Mouse (Mus musculus) kidney, embryonic 16.5 days (tissue): ENCODE measurements around the gene Sema4f. TPM values are rescaled to one million over a fixed set of nuclear protein-coding genes. Genes with fewer than 3 reads are reported as not detected.

Experiments
- ATAC-seq: fragments of 200-750 bp; cut with Nextera tagmentation; 2 replicates; pipeline ENCODE4 v1.8.0; 2017; ENCODE audit warnings: moderate TSS enrichment; ENCODE audit not compliant: low FRiP score, low TSS enrichment
- H3K27ac ChIP-seq: fragments of 300-500 bp; sonication (generic); 2 replicates; pipeline ENCODE4 v1.5.1; 2014; ENCODE audit warnings: low read length
- H3K27me3 ChIP-seq: fragments of 300-500 bp; sonication (generic); 2 replicates; pipeline ENCODE4 v1.6.1; 2014; ENCODE audit warnings: low read length, control low read depth, mixed read lengths; ENCODE audit not compliant: insufficient read depth
- H3K36me3 ChIP-seq: fragments of 300-500 bp; sonication (generic); 2 replicates; pipeline ENCODE4 v1.6.1; 2014; ENCODE audit warnings: low read length, control low read depth, mixed read lengths; ENCODE audit not compliant: insufficient read depth
- H3K4me1 ChIP-seq: fragments of 300-500 bp; sonication (generic); 2 replicates; pipeline ENCODE4 v1.6.1; 2014; ENCODE audit warnings: low read length, control low read depth, mixed read lengths; ENCODE audit not compliant: insufficient read depth
- H3K4me2 ChIP-seq: fragments of 300-500 bp; sonication (generic); replicated peaks from 2 replicates; pipeline ENCODE4 v1.6.1; 2014; ENCODE audit warnings: low read depth, low read length
- H3K4me3 ChIP-seq: fragments of 300-500 bp; sonication (generic); 2 replicates; pipeline ENCODE4 v1.5.1; 2014; ENCODE audit warnings: mild to moderate bottlenecking, low read length
- H3K9ac ChIP-seq: fragments of 300-500 bp; sonication (generic); replicated peaks from 2 replicates; pipeline ENCODE4 v1.6.1; 2014; ENCODE audit warnings: low read length
- H3K9me3 ChIP-seq: fragments of 300-500 bp; sonication (generic); 2 replicates; pipeline ENCODE4 v1.6.1; 2016; ENCODE audit warnings: low read length, control low read depth
- WGBS: fragments of 180-500 bp; shearing (Covaris S2); extraction: QIAGEN DNeasy Blood & Tissue Kit; methylation state at CpG from one replicate; pipeline ENCODE4 v1.1.7; 2014; 5-methylcytosine and 5-hydroxymethylcytosine counted together
- polyA plus RNA-seq: library from polyadenylated mRNA; unstranded; fragments of >200 nt; fragmentation: Nextera tagmentation; extraction: Ambion mirVana; gene quantifications from 2 replicates; pipeline ENCODE4 v1.2.1, GENCODE M21; 2015

Gene Sema4f
- polyA plus RNA-seq, 1 experiment from 2014 or later = 1.6 TPM

DNA sequence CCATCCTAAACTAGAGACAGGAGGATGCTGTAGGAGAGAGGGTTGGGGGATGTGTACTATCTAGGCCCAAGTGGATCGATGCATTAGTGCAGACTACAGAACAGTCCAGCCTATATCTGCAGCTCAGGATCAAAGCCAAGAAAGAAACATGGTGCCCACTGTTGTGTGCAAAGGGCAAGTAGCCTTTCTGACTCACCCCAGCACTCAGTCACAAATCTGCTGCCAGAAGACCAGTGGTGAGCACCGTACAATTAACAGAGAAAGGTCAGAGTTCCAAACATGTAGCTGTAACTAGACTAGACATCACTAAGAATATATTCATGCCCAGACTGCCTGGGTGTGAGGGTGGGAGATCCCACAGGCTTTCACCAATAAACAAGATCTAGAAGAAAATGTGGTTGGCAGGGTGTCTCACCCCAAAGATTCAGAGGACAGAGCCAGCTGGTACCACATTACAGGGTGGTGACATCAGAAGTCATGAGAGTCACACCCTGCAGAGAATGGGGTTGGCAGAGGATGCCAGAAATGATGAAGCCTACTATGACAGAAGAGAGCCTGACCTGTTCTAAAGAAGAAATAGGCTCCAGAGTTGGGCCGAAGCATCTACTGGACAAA is 4.8 kb downstream of the Sema4f start:
- Histone ChIP-seq H3K27ac (no peak overlapping the region), H3K27me3 (peaks cover 8% of the 10 kb centered on the region; the same call in 1 of the 2 replicates), H3K9ac (no peak overlapping the region), H3K4me3 (no peak overlapping the region), H3K9me3 (no peaks in the 10 kb centered on the region), H3K4me2 (no peak overlapping the region), H3K36me3 (no peaks in the 10 kb centered on the region), H3K4me1 (peaks cover 6% of the 10 kb centered on the region; the same call in 1 of the 2 replicates)
- 85% methylated on average over 3 of the region's 3 CpGs for WGBS
- no peak for ATAC-seq

DNA sequence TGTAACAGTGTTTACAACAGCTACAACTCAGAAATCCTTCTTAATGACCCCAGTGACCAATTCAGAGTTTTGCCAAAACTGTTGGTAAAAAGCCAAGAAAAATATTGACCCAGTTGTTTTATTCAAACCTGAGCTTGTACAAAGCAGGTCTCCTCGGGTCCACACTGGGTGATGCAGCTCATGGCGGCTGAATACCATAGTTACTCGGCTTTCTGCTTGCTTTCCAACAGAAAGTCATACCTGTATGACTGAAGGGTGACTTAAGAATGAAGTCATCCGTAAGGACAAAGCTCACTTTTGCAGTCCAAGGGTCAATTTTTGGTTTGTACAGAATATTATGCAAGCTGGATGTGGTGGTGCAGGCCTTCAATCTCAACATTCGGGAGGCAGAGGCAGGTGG is 12.0 kb downstream of the Sema4f start:
- 70% methylated on average over 5 of the region's 5 CpGs for WGBS
- no peak overlapping the region for H3K4me2 ChIP-seq
- H3K27me3 ChIP-seq = no peaks in the 10 kb centered on the region
- H3K36me3 ChIP-seq = no peaks in the 10 kb centered on the region
- H3K9ac ChIP-seq = no peak overlapping the region
- no peak overlapping the region for H3K4me3 ChIP-seq
- no peaks in the 10 kb centered on the region for H3K9me3 ChIP-seq
- ATAC-seq = no peak
- no peak overlapping the region for H3K27ac ChIP-seq
- no peaks in the 10 kb centered on the region for H3K4me1 ChIP-seq

DNA sequence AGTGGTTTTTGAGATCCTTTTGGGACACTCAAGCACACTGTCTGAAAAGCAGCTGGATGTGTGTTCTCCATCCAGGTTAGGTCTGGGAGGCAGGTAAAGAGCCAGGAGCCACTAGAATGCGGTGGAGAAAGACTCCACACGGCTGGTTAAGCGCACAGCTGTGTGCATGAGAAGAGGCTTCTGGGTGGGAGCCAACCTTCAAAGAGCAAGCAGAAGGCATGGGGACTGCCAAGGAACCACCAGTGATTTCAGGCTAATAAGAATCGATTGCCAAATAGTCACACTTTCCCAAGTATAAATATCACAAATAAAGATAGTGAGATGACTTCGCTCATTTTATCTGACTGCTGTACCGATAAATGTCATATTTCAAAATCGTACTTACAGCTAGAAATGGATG is 13.0 kb downstream of the Sema4f start:
- Histone ChIP-seq H3K4me3 (no peak overlapping the region), H3K27me3 (no peaks in the 10 kb centered on the region), H3K4me2 (no peak overlapping the region), H3K9me3 (no peaks in the 10 kb centered on the region), H3K9ac (no peak overlapping the region), H3K27ac (no peak overlapping the region), H3K36me3 (no peaks in the 10 kb centered on the region), H3K4me1 (no peaks in the 10 kb centered on the region)
- 87% methylated on average over 7 of the region's 7 CpGs for WGBS
- ATAC-seq = no peak

DNA sequence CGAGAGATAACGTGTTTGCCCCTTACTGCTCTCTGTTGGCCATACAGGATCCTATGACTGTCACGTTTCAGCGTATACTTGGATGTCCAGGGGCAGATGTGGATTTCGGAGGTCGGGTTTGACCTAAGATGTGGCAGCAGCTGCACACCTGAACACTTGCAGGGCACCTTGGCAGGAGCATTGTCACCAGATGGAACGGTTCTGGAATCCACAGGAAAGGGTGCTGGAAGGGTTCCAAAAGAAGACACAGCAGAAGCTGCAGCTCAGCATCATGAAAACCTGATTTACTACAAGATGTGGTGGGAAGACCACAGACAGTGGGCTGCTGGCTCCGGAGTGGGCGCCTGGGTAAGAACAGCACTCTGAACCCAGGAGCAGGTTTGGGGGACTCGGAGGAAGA is 13.5 kb downstream of the Sema4f start:
- WGBS = 82% methylated on average over 10 of the region's 10 CpGs

DNA sequence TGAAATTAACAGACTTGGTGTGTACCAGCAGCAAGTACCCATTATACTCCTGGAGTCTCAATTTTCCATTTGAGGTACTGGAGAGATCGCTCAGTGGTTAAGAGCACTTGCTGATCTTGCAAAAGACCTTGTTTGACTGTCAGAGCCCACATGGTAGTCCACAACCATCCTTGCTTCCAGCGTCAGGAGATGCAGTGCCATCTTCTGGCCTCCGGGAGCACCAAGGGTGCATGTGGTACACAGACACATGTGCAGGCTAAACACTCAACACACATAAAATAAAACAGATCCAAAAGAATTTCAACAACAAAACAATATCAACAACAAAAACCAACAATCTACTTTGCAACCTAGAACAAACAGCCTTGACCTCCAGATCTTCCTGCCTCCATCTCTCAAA is 14.6 kb downstream of the Sema4f start:
- no peak for ATAC-seq
- Histone ChIP-seq H3K9me3 (no peaks in the 10 kb centered on the region), H3K27ac (no peak overlapping the region), H3K27me3 (no peaks in the 10 kb centered on the region), H3K4me2 (no peak overlapping the region), H3K4me3 (no peak overlapping the region), H3K4me1 (no peaks in the 10 kb centered on the region), H3K9ac (no peak overlapping the region), H3K36me3 (no peaks in the 10 kb centered on the region)
- 65% methylated on average over 3 of the region's 3 CpGs for WGBS

More for the DNA sequence above, 13.5 kb downstream of the Sema4f start:
- Histone ChIP-seq H3K9me3 (no peaks in the 10 kb centered on the region), H3K9ac (no peak overlapping the region), H3K27ac (no peak overlapping the region), H3K4me3 (no peak overlapping the region), H3K27me3 (no peaks in the 10 kb centered on the region), H3K4me1 (no peaks in the 10 kb centered on the region), H3K36me3 (no peaks in the 10 kb centered on the region), H3K4me2 (no peak overlapping the region)
- ATAC-seq = no peak

DNA sequence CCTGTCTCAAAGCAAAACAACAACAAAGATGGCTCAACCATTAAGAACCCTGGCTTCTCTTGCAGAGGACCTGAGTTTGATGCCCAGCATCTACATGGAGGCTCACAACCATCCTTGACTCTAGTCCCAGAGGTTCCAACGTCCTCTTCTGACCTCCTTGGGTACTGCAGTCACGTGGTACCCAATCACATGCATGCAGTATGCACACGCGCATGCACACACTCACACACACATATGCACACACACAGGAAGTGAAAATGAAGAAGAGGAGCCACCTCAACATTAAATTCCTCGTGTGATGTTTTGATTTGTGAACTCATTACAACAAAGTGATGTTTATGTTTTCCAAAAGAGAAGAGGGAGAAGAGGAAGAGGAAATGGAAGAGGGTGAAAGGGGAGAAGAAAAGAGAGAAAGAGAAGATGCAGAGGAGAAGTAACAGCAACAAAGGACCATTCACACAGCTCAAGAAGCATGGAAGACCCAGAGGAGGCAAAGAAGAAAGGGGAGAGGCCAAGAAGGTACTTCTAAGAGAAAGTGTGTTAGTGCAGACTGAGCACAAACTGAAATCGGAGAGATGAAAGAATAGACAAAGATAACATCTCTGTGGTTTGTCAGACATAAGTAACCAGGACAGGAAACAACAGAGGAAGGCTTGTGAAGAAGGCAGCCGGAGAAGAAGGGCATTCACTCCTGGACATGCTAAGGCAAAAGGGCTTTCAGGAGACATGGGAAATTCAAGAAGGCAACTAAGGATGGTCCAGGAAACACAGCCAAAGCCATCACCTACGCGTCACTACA is 17.9 kb downstream of the Sema4f start:
- H3K27ac ChIP-seq = no peak overlapping the region
- H3K4me3 ChIP-seq = no peak overlapping the region
- ATAC-seq = no peak
- H3K4me1 ChIP-seq = no peaks in the 10 kb centered on the region
- no peaks in the 10 kb centered on the region for H3K9me3 ChIP-seq
- H3K4me2 ChIP-seq = no peak overlapping the region
- whole genome bisulfite sequencing = 68% methylated on average over 9 of the region's 9 CpGs
- no peak overlapping the region for H3K9ac ChIP-seq
- no peaks in the 10 kb centered on the region for H3K27me3 ChIP-seq
- no peaks in the 10 kb centered on the region for H3K36me3 ChIP-seq

DNA sequence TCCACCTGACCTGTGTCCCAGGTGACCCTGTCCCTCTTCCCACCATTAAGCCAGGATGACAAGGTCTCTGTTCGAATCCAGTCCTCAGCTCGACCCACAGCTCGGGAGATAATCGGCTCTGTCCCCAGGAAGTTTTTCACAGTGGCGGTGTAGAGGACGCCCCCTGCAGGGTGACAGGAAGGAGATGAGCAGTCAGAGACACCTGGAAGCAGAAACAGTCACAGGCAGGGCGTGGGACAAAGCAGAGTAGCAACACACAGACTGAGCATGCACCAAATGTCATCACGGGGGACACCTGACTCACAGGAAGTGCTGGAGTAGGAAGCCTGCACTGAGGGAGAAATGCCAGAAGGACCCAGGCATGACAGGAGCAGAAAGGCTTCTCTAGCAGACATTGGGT is 20.0 kb downstream of the Sema4f start:
- Histone ChIP-seq H3K27me3 (no peaks in the 10 kb centered on the region), H3K9me3 (no peaks in the 10 kb centered on the region), H3K36me3 (no peaks in the 10 kb centered on the region), H3K4me3 (no peak overlapping the region), H3K9ac (no peak overlapping the region), H3K27ac (no peak overlapping the region), H3K4me2 (no peak overlapping the region), H3K4me1 (no peaks in the 10 kb centered on the region)
- ATAC-seq = no peak
- WGBS = 73% methylated on average over 8 of the region's 8 CpGs

DNA sequence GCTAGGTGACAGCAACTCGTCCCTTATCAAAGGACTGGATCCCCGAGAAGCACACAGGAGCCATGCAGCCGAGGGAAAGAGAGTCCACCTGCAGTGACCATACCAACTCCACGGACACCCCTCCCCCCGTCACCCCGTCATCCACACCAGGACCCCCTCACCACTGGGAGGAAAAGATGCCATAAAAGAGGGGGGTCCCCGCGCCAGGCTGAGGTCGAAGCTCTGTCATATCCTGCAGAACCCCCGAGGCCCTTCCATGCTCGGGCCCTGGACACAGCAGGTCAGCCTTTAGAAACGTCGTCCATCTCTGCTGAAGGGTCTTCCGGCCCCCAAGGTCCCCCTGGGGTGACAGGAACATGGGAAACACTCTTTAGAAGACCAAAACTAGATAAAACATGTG is 21.2 kb downstream of the Sema4f start:
- no peaks in the 10 kb centered on the region for H3K4me1 ChIP-seq
- H3K27me3 ChIP-seq = no peaks in the 10 kb centered on the region
- no peaks in the 10 kb centered on the region for H3K36me3 ChIP-seq
- no peak overlapping the region for H3K27ac ChIP-seq
- H3K4me3 ChIP-seq = no peak overlapping the region
- WGBS = 80% methylated on average over 14 of the region's 14 CpGs
- H3K9me3 ChIP-seq = no peaks in the 10 kb centered on the region
- no peak for ATAC-seq
- H3K9ac ChIP-seq = no peak overlapping the region
- H3K4me2 ChIP-seq = no peak overlapping the region

DNA sequence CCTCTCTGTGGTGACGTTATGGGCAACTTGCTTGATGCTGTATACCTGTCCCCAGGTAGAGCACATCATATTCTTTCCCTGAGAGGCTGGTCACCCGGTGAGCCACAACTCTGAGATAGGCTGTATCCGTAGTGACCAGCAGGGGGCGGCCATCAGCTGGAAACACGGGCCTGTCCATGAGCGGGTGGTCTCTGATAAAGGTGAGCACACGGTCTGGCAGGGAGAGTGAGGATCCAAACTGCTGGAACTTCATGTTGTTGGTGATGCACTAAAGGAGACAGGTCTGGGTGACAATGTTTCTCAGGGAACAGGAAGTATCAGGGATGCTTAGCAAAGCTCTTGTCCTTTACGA is 21.8 kb downstream of the Sema4f start:
- Histone ChIP-seq H3K9ac (no peak overlapping the region), H3K4me2 (no peak overlapping the region), H3K27me3 (no peaks in the 10 kb centered on the region), H3K4me1 (no peaks in the 10 kb centered on the region), H3K9me3 (no peaks in the 10 kb centered on the region), H3K36me3 (no peaks in the 10 kb centered on the region), H3K4me3 (no peak overlapping the region), H3K27ac (no peak overlapping the region)
- WGBS = 17% methylated on average over 8 of the region's 8 CpGs
- ATAC-seq = no peak; the same call in 1 of the 2 replicates

DNA sequence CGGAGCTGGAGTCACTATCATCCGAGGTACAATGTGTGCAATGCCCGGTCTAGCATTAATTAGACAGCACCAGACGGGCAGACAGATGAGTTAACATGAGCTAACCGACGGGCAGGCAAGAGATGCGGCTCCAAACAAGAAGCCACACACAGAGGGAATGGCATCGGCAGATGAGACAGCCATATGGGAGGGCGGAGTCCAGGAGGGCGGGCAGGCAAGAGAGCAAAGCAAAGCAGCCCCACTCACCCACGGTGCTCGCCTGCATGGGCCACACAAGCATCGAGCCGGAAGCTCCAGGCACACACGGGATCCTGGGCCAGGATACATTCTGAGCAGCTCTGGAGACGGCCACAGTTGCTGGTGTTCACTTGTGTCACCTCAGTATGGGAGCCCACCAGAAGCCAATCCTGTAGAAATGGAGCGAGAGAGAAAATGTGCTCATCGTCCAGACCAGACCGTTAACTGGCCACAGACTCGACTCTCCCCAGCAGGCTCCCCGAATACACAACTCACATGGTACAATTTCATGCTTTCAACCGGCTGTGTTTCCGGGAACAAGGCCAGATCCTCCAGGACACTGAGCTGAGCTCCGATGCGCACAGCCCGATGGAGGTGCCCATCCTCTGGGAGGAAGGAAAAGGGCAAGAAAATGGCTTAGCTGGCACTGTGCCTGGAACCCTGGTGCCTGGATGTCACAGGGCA is 22.3 kb downstream of the Sema4f start:
- no peak for ATAC-seq
- 73% methylated on average over 26 of the region's 26 CpGs for WGBS

More for the DNA sequence above, 22.3 kb downstream of the Sema4f start:
- no peak overlapping the region for H3K9ac ChIP-seq
- H3K4me1 ChIP-seq = no peaks in the 10 kb centered on the region
- H3K36me3 ChIP-seq = no peaks in the 10 kb centered on the region
- H3K27me3 ChIP-seq = no peaks in the 10 kb centered on the region
- no peaks in the 10 kb centered on the region for H3K9me3 ChIP-seq
- H3K4me2 ChIP-seq = no peak overlapping the region
- H3K27ac ChIP-seq = no peak overlapping the region
- H3K4me3 ChIP-seq = no peak overlapping the region
